Mouse (Mus musculus) myocyte (in vitro differentiated cells): Measurements from ENCODE around the gene Foxk1.

Experiments
- CEBPB ChIP-seq: IDR thresholded peaks from 2 replicates; pipeline ENCODE4 v1.6.1; 2011; ENCODE audit warnings: mild to moderate bottlenecking, moderate library complexity; ENCODE audit not compliant: poor library complexity, insufficient read depth, severe bottlenecking
- E2F4 ChIP-seq: IDR thresholded peaks from one replicate; pipeline ENCODE4 v1.6.1; 2011; ENCODE audit warnings: mild to moderate bottlenecking, control low read depth, moderate library complexity; ENCODE audit not compliant: insufficient read depth
- MAX ChIP-seq: IDR thresholded peaks from one replicate; pipeline ENCODE4 v1.6.1; 2011; ENCODE audit warnings: low read depth, mild to moderate bottlenecking, control low read depth
- MYOG ChIP-seq, 3 experiments: IDR thresholded peaks; one replicate each; pipeline ENCODE4 v1.6.1; 2011; ENCODE audit warnings: control low read depth in 2 of 3, low read depth in 2 of 3, mild to moderate bottlenecking in 2 of 3; ENCODE audit not compliant: insufficient read length in 2 of 3, control insufficient read depth in 1 of 3, insufficient read depth in 1 of 3
- POLR2A ChIP-seq: IDR thresholded peaks from one replicate; pipeline ENCODE4 v1.6.1; 2011; ENCODE audit warnings: low read depth, mild to moderate bottlenecking, control low read depth, moderate library complexity; ENCODE audit not compliant: insufficient read length
- POLR2AphosphoS2 ChIP-seq: IDR thresholded peaks from one replicate; pipeline ENCODE4 v1.6.1; 2011; ENCODE audit warnings: low read depth, control low read depth; ENCODE audit not compliant: insufficient read length
- REST ChIP-seq: IDR thresholded peaks from one replicate; pipeline ENCODE4 v1.6.1; 2011; ENCODE audit warnings: mild to moderate bottlenecking, control low read depth, moderate library complexity; ENCODE audit not compliant: insufficient read depth, insufficient read length
- SRF ChIP-seq: IDR thresholded peaks from one replicate; pipeline ENCODE4 v1.6.1; 2011; ENCODE audit warnings: low read depth; ENCODE audit not compliant: control insufficient read depth, insufficient read length
- TCF12 ChIP-seq: IDR thresholded peaks from one replicate; pipeline ENCODE4 v1.6.1; 2011; ENCODE audit warnings: mild to moderate bottlenecking, control low read depth; ENCODE audit not compliant: poor library complexity, insufficient read depth, severe bottlenecking
- TCF3 ChIP-seq: IDR thresholded peaks from one replicate; pipeline ENCODE4 v1.6.1; 2011; ENCODE audit warnings: low read depth, control low read depth; ENCODE audit not compliant: insufficient read length
- USF1 ChIP-seq: IDR thresholded peaks from one replicate; pipeline ENCODE4 v1.6.1; 2011; ENCODE audit warnings: low read depth, mild to moderate bottlenecking, control low read depth, moderate library complexity

DNA sequence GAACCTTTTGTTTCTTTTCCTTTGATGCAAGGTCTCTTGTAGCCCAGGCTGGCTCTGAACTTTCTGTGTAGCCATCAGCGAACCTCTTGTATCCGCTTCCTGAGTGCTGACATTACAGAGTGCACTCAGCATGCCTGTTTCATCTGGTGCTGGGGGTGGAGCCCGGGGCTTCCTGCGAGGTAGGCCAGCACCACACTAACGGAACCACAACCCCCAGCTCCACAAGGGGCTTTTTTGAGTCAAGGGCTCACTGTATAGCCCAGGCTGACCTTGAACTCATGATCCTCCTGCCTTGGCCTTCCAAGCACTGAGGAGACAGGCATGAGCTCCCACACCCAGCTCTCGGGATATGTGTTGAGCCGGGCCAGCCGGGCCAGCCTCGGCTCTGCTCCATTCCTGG lies 49.5 kb downstream of the Foxk1 start:
- no peak for TF ChIP-seq TCF3
- no peak for TF ChIP-seq CEBPB
- TF ChIP-seq TCF12 = no peak
- TF ChIP-seq POLR2A = no peak
- no peak for TF ChIP-seq MAX
- no peak for TF ChIP-seq MYOG (IDR thresholded peaks at IDR 0.05; ENCODE audit: control insufficient read depth in 1 of 3, insufficient read depth in 1 of 3, insufficient read length in 2 of 3, low read depth in 2 of 3)
- TF ChIP-seq USF1 = no peak
- no peak for TF ChIP-seq POLR2AphosphoS2
- TF ChIP-seq SRF = no peak
- no peak for TF ChIP-seq E2F4
- TF ChIP-seq REST = no peak
